Mouse (Mus musculus) CH12.LX (cell line): ENCODE results near the gene Cdkn2d.

Experiments used
- CTCF ChIP-seq, 2 experiments: IDR thresholded peaks in 1 of 2; conservative IDR thresholded peaks in 1 of 2; 2 replicates each; pipeline ENCODE4 v1.5.1; 2011 to 2012; ENCODE audit warnings: low read depth in 2 of 2, low read length in 2 of 2, improper control_type of control experiment in 1 of 2, inconsistent platforms in 1 of 2, mild to moderate bottlenecking in 1 of 2, moderate library complexity in 1 of 2
- E2F4 ChIP-seq: IDR thresholded peaks from 2 replicates; pipeline ENCODE4 v1.6.1; 2011; ENCODE audit warnings: low read depth, low read length, improper control_type of control experiment; ENCODE audit not compliant: insufficient replicate concordance
- IRF4 ChIP-seq: IDR thresholded peaks from 2 replicates; pipeline ENCODE4 v1.6.1; 2014; ENCODE audit warnings: low read depth, mild to moderate bottlenecking, inconsistent platforms, low read length, improper control_type of control experiment
- JUND ChIP-seq: conservative IDR thresholded peaks from 2 replicates; pipeline ENCODE4 v1.6.1; 2011; ENCODE audit warnings: low read depth, low read length, improper control_type of control experiment
- KAT2A ChIP-seq: IDR thresholded peaks from 2 replicates; pipeline ENCODE4 v1.6.1; 2012; ENCODE audit warnings: low read length, improper control_type of control experiment, inconsistent platforms; ENCODE audit not compliant: insufficient replicate concordance
- MAX ChIP-seq: IDR thresholded peaks from 2 replicates; pipeline ENCODE4 v1.6.1; 2011; ENCODE audit warnings: low read length, improper control_type of control experiment
- MEF2A ChIP-seq: IDR thresholded peaks from 2 replicates; pipeline ENCODE4 v1.6.1; 2014; ENCODE audit warnings: low read depth, mild to moderate bottlenecking, inconsistent platforms, low read length, improper control_type of control experiment, borderline replicate concordance
- POLR2A ChIP-seq: IDR thresholded peaks from 2 replicates; pipeline ENCODE4 v1.6.1; 2011; ENCODE audit warnings: low read depth, mild to moderate bottlenecking, improper control_type of control experiment, low read length
- RCOR1 ChIP-seq: conservative IDR thresholded peaks from 2 replicates; pipeline ENCODE4 v1.6.1; 2012; ENCODE audit warnings: low read depth, mild to moderate bottlenecking, inconsistent platforms, low read length, improper control_type of control experiment
- ZC3H11A ChIP-seq: IDR thresholded peaks from 2 replicates; pipeline ENCODE4 v1.6.1; 2012; ENCODE audit warnings: low read depth, mild to moderate bottlenecking, inconsistent platforms, low read length, improper control_type of control experiment
- ZMIZ1 ChIP-seq: IDR thresholded peaks from 2 replicates; pipeline ENCODE4 v1.6.1; 2012; ENCODE audit warnings: low read depth, mild to moderate bottlenecking, inconsistent platforms, low read length, improper control_type of control experiment

- no peak for TF ChIP-seq MEF2A
- peak in 1 of 2 experiments; percentile 22; a peak in 3 of 4 replicates for TF ChIP-seq CTCF (conservative IDR thresholded peaks at IDR 0.05 in 1 of 2, IDR thresholded peaks at IDR 0.05 in 1 of 2; ENCODE audit: low read depth in 2 of 2, low read length in 2 of 2)
- no peak; the same call in 1 of the 2 replicates for TF ChIP-seq POLR2A
- TF ChIP-seq MAX, result peak; percentile 47
- TF ChIP-seq ZC3H11A, result no peak
- TF ChIP-seq E2F4, result no peak
- no peak for TF ChIP-seq IRF4
- peak; percentile 20; the same call in 1 of the 2 replicates for TF ChIP-seq ZMIZ1
- TF ChIP-seq KAT2A, result no peak
- TF ChIP-seq RCOR1, result no peak
- TF ChIP-seq JUND, result no peak
These were observed 31.2 kb upstream of the Cdkn2d start for GRCm38 (mm10) chr9:21322211-21322916.
